In genomic region chr4:63696921-63697320, GRCm38 (mm10) we compare ENCODE assay signal across 37 mouse cellular contexts. TPM values are rescaled to one million over a fixed set of nuclear protein-coding genes. Genes with fewer than 3 reads are reported as not detected.
DNase-seq lines count a peak whose midpoint lies in the region; ATAC-seq lines count a peak whose summit lies in the region.
"Had no signal": no experiment of that assay in that cellular context is flagged by ENCODE, and none has a peak within 500 bp of the region (broad histone marks: within the 10 kb centered on the region; RNA-seq: fewer than 3 reads in every experiment).

No protein-coding gene starts in this region.

- H3K27me3 ChIP-seq in lung, embryonic 16.5 days (ENCODE audit: control insufficient read depth, insufficient read depth, low read depth, low read length) = no peaks in the 10 kb centered on the region
- H3K27me3 ChIP-seq in midbrain, embryonic 11.5 days (ENCODE audit: control insufficient read depth, insufficient read depth, low read length) = no peaks in the 10 kb centered on the region
- no peaks in the 10 kb centered on the region for H3K27me3 ChIP-seq in midbrain, embryonic 15.5 days (replicated peaks)
- H3K27me3 ChIP-seq: embryonic facial prominence, embryonic 12.5 days; embryonic facial prominence, embryonic 15.5 days; hindbrain, embryonic 12.5 days; hindbrain, embryonic 15.5 days; Patski had no signal

- H3K9me3 ChIP-seq in lung, embryonic 16.5 days (ENCODE audit: control insufficient read depth, low read length) = no peaks in the 10 kb centered on the region
- H3K9me3 ChIP-seq in midbrain, embryonic 11.5 days (ENCODE audit: control insufficient read depth, low read length) = no peaks in the 10 kb centered on the region
- no peaks in the 10 kb centered on the region for H3K9me3 ChIP-seq in midbrain, embryonic 15.5 days
- H3K9me3 ChIP-seq: embryonic facial prominence, embryonic 12.5 days; embryonic facial prominence, embryonic 15.5 days; hindbrain, embryonic 12.5 days; hindbrain, embryonic 15.5 days had no signal

- H3K27ac ChIP-seq in lung, embryonic 16.5 days (ENCODE audit: low read length) = no peak overlapping the region
- no peak overlapping the region for H3K27ac ChIP-seq in midbrain, embryonic 11.5 days (ENCODE audit: low read depth, low read length)
- H3K27ac ChIP-seq in midbrain, embryonic 15.5 days = no peak overlapping the region
- H3K27ac ChIP-seq: embryonic facial prominence, embryonic 12.5 days; embryonic facial prominence, embryonic 15.5 days; gastrocnemius, adult 2 months; hindbrain, embryonic 12.5 days; hindbrain, embryonic 15.5 days had no signal

- ATAC-seq in lung, embryonic 16.5 days (ENCODE audit: low read depth) = peak; percentile 36; the same call in 1 of the 2 replicates
- no peak for ATAC-seq in midbrain, embryonic 11.5 days (ENCODE audit: low FRiP score)
- no peak for ATAC-seq in midbrain, embryonic 15.5 days (replicated peaks)
- ATAC-seq: CD4-positive, CD25-positive, alpha-beta regulatory T cell, adult 4 months; forebrain, embryonic 14.5 days; forebrain, postnatal 0 days; Patski had no signal

- no peak overlapping the region for H3K4me2 ChIP-seq in lung, embryonic 16.5 days (ENCODE audit: low read depth, low read length)
- H3K4me2 ChIP-seq in midbrain, embryonic 11.5 days = no peak overlapping the region
- H3K4me2 ChIP-seq in midbrain, embryonic 15.5 days = no peak overlapping the region
- H3K4me2 ChIP-seq: embryonic facial prominence, embryonic 12.5 days; embryonic facial prominence, embryonic 15.5 days; heart, embryonic 11.5 days; hindbrain, embryonic 12.5 days; hindbrain, embryonic 15.5 days had no signal

- no peak overlapping the region for H3K9ac ChIP-seq in lung, embryonic 16.5 days (ENCODE audit: low read length)
- no peak overlapping the region for H3K9ac ChIP-seq in midbrain, embryonic 11.5 days (ENCODE audit: low read length)
- H3K9ac ChIP-seq in midbrain, embryonic 15.5 days = no peak overlapping the region
- H3K9ac ChIP-seq: embryonic facial prominence, embryonic 12.5 days; embryonic facial prominence, embryonic 15.5 days; forebrain, postnatal 0 days; hindbrain, embryonic 12.5 days; hindbrain, embryonic 15.5 days had no signal

- H3K4me1 ChIP-seq in lung, embryonic 16.5 days (replicated peaks; ENCODE audit: control insufficient read depth, insufficient read depth, low read length) = no peaks in the 10 kb centered on the region
- H3K4me1 ChIP-seq in midbrain, embryonic 11.5 days (ENCODE audit: control insufficient read depth, insufficient read depth, low read length) = no peaks in the 10 kb centered on the region
- no peaks in the 10 kb centered on the region for H3K4me1 ChIP-seq in midbrain, embryonic 15.5 days
- H3K4me1 ChIP-seq: embryonic facial prominence, embryonic 12.5 days; embryonic facial prominence, embryonic 15.5 days; hindbrain, embryonic 12.5 days; hindbrain, embryonic 15.5 days had no signal

- no peaks in the 10 kb centered on the region for H3K36me3 ChIP-seq in lung, embryonic 16.5 days (ENCODE audit: control insufficient read depth, insufficient read depth, low read length)
- H3K36me3 ChIP-seq in midbrain, embryonic 11.5 days (ENCODE audit: control insufficient read depth, insufficient read depth, low read length) = no peaks in the 10 kb centered on the region
- no peaks in the 10 kb centered on the region for H3K36me3 ChIP-seq in midbrain, embryonic 15.5 days (replicated peaks)
- H3K36me3 ChIP-seq: embryonic facial prominence, embryonic 12.5 days; embryonic facial prominence, embryonic 15.5 days; hindbrain, embryonic 12.5 days; hindbrain, embryonic 15.5 days had no signal

- no peak overlapping the region for H3K4me3 ChIP-seq in lung, embryonic 16.5 days (ENCODE audit: low read length)
- no peak overlapping the region for H3K4me3 ChIP-seq in midbrain, embryonic 11.5 days (ENCODE audit: low read depth, low read length)
- no peak overlapping the region for H3K4me3 ChIP-seq in midbrain, embryonic 15.5 days
- H3K4me3 ChIP-seq: embryonic facial prominence, embryonic 12.5 days; embryonic facial prominence, embryonic 15.5 days; gastrocnemius, adult 2 months; hindbrain, embryonic 12.5 days; hindbrain, embryonic 15.5 days had no signal

- WGBS in lung, embryonic 16.5 days = 75% methylated on average over 4 of the region's 4 CpGs
- WGBS in midbrain, embryonic 11.5 days = 90% methylated on average over 4 of the region's 4 CpGs
- 92% methylated on average over 4 of the region's 4 CpGs for whole genome bisulfite sequencing in midbrain, embryonic 15.5 days

- peak; percentile 26 for DNase-seq in kidney, postnatal 10 days
- no peak for DNase-seq in kidney, adult 11 months
- DNase-seq in lung, postnatal 36 days = no peak
- DNase-seq in midbrain, embryonic 11.5 days (ENCODE audit: low spot score, missing footprints) = peak; percentile 56
- DNase-seq in layer of hippocampus, postnatal 36 days = no peak
- DNase-seq: adrenal gland, adult 2 months; adrenal gland, postnatal 14 days; cerebellum, adult 11 months; cerebellum, adult 2 months; cerebellum, adult 9-11 months; cerebellum, postnatal 25 days; forebrain, postnatal 0 days; gastrocnemius, adult 2 months; gastrocnemius, postnatal 14 days; heart, adult 11 months had no signal

RNA-seq across cellular contexts. Expression of gene Gm11214, which starts 33.7 kb away (rescaled TPM):
- not detected in 2 replicates for polyA plus RNA-seq in lung, embryonic 16.5 days (2015; fragmentation: Nextera tagmentation; extraction: Ambion mirVana)
- polyA plus RNA-seq in midbrain, embryonic 11.5 days (2014; fragmentation: Nextera tagmentation; extraction: Ambion mirVana) = not detected in 2 replicates
- polyA plus RNA-seq in midbrain, embryonic 15.5 days (2015; fragmentation: Nextera tagmentation; extraction: Ambion mirVana) = not detected in 2 replicates
- not detected for total RNA-seq in layer of hippocampus, postnatal 36 days (2021)
- total RNA-seq: adrenal gland, adult 2 months; adrenal gland, postnatal 14 days; adrenal gland, postnatal 4 days; common myeloid progenitor, adult 5-6 weeks; forebrain, postnatal 0 days; gastrocnemius, adult 2 months; gastrocnemius, postnatal 14 days; gastrocnemius, postnatal 4 days; heart, adult 8-10 months; heart, postnatal 25 days; hematopoietic stem cell, adult 5-6 weeks; MEL had no signal
- polyA plus RNA-seq: adrenal gland, adult 2 months; C2C12; cerebellum, adult 2 months; embryonic facial prominence, embryonic 12.5 days; embryonic facial prominence, embryonic 15.5 days; forebrain, embryonic 11.5 days; forebrain, embryonic 14.5 days; forebrain, postnatal 0 days; frontal cortex, adult 2 months; heart, embryonic 11.5 days; heart, embryonic 14.5 days; heart, postnatal 0 days; hindbrain, embryonic 12.5 days; hindbrain, embryonic 15.5 days; Patski had no signal

RNA-seq across cellular contexts. Expression of gene Tnfsf15, which starts 48.0 kb away (rescaled TPM):
- 0.46 and 0.65 TPM in 2 replicates for polyA plus RNA-seq in lung, embryonic 16.5 days (2015; fragmentation: Nextera tagmentation; extraction: Ambion mirVana)
- 0.07 TPM in 1 of 2 replicates, not detected in the other for polyA plus RNA-seq in midbrain, embryonic 11.5 days (2014; fragmentation: Nextera tagmentation; extraction: Ambion mirVana)
- polyA plus RNA-seq in midbrain, embryonic 15.5 days (2015; fragmentation: Nextera tagmentation; extraction: Ambion mirVana) = 0.05 TPM in 1 of 2 replicates, not detected in the other
- not detected for total RNA-seq in layer of hippocampus, postnatal 36 days (2021)
- total RNA-seq: common myeloid progenitor, adult 5-6 weeks; forebrain, postnatal 0 days; gastrocnemius, postnatal 4 days; heart, adult 8-10 months; heart, postnatal 25 days; hematopoietic stem cell, adult 5-6 weeks; MEL had no signal
- polyA plus RNA-seq: adrenal gland, adult 2 months; embryonic facial prominence, embryonic 12.5 days; forebrain, embryonic 11.5 days; forebrain, embryonic 14.5 days; forebrain, postnatal 0 days; heart, embryonic 14.5 days had no signal

Comparison
In these comparisons a context has a peak if more than half of its experiments do, and no peak if none do; other contexts are left out.
1. DNase-seq: peak in kidney, postnatal 10 days (single experiment) and midbrain, embryonic 11.5 days (single experiment); none in kidney, adult 11 months (single experiment), lung, postnatal 36 days (single experiment) and layer of hippocampus, postnatal 36 days (0 of 2).